Mouse (Mus musculus) heart, adult 11 months (tissue): ENCODE data around the gene Ocrl.
A peak's percentile ranks its signal among the peaks of the same experiment; 100 is the strongest.

Source experiments
- DNase-seq: peaks from one replicate; pipeline ENCODE4 v3.0.0; 2022

Ocrl gene

GRCm38 (mm10) chrX:47985000-47985619, 72.9 kb downstream of the Ocrl start:
- DNase-seq = peak; percentile 88

GRCm38 (mm10) chrX:47988024-47988423, 75.8 kb downstream of the Ocrl start:
- peak; percentile 93 for DNase-seq

GRCm38 (mm10) chrX:47992606-47993005, 80.4 kb downstream of the Ocrl start:
- peak; percentile 93 for DNase-seq

GRCm38 (mm10) chrX:47998412-47998811, 86.2 kb downstream of the Ocrl start:
- no peak for DNase-seq

GRCm38 (mm10) chrX:48001151-48001550, 89.0 kb downstream of the Ocrl start:
- peak; percentile 93 for DNase-seq

- DNase-seq = no peak
Observed at GRCm38 (mm10) chrX:48004786-48005185, 92.6 kb downstream of the Ocrl start.

GRCm38 (mm10) chrX:48006062-48006461, 93.9 kb downstream of the Ocrl start:
- peak; percentile 94 for DNase-seq

- DNase-seq = peak; percentile 7
Observed at GRCm38 (mm10) chrX:48011656-48012055, 99.5 kb downstream of the Ocrl start.
